Mouse (Mus musculus) stomach, postnatal 0 days (tissue): Measurements from ENCODE around the gene Glipr1.

Experiments used
- CTCF ChIP-seq: IDR thresholded peaks from 2 replicates; pipeline ENCODE4 v1.5.1; 2016; ENCODE audit warnings: antibody characterized with exemption, low read depth, mild to moderate bottlenecking, moderate library complexity
- EP300 ChIP-seq: optimal IDR thresholded peaks from 2 replicates; pipeline ENCODE3; 2016; ENCODE audit warnings: antibody characterized with exemption

DNA sequence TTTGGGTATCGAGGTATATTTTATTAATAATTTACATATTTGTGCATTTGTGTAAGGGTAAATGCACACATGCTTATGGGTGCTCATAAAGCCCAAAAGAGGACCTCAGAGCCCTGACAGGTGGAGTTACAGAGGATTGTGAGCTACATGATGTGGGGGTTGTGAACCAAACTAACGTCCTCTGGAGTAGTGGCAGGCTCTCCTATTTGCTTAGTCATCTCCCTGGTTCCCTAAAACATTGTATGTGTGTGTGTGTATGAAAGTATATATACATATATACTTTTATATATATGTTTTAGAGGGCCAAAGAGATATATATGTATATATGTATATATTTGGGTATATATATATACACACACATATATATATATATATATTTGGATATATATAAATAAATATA lies 21.2 kb upstream of the Glipr1 start:
- TF ChIP-seq CTCF (no peak), EP300 (no peak)
